Mouse (Mus musculus): ENCODE measurements around the gene Ptpn3.

DNA sequence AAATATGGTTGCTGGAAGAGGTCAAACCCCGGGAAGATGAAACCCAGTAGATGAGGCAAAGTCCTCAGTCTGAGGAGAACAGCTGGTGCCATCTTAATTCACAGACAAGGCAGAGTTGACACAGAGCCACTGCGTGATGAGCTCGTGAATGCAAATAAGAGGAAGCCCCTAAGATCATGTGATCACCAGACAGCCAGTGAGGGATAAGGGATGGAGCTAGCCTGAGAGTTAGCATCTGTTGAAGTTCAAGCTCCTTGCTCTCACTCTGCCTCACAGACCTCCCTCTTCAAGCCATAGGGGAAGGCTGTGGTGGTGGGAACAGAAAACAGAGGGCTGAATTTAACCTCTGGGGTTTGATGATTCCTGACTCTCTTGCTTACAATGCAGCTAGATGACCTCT is 136.0 kb downstream of the Ptpn3 start:
- no peak for TF ChIP-seq ZC3H11A (IDR thresholded peaks at IDR 0.05; ENCODE audit: borderline replicate concordance, low read depth, low read length)
- no peak for TF ChIP-seq MAFK (IDR thresholded peaks at IDR 0.05; ENCODE audit: insufficient read depth, low read depth, low read length)
- no peak for TF ChIP-seq HCFC1 (IDR thresholded peaks at IDR 0.05; ENCODE audit: borderline replicate concordance, insufficient read depth, low read length)
- TF ChIP-seq CHD2 (IDR thresholded peaks at IDR 0.05; ENCODE audit: low read depth, low read length): no peak
